Mouse (Mus musculus): ENCODE data around the gene Fam71d. TPM values are rescaled to one million over a fixed set of nuclear protein-coding genes. Genes with fewer than 3 reads are reported as not detected.

The Fam71d gene
- polyA plus RNA-seq, 1 experiment from 2014 or later, result not detected

Other genes starting within 250 kb of the Fam71d start
- gene Mpp5, start 57.4 kb downstream of the Fam71d start, polyA plus RNA-seq (2016; fragmentation: Nextera tagmentation; extraction: Ambion mirVana), result 29.8 and 30.3 TPM in 2 replicates
- gene Atp6v1d, start 170.1 kb downstream of the Fam71d start, polyA plus RNA-seq (2016; fragmentation: Nextera tagmentation; extraction: Ambion mirVana), result 71.1 and 80.0 TPM in 2 replicates
- 270 and 310 TPM in 2 replicates for gene Eif2s1, start 170.3 kb downstream of the Fam71d start, polyA plus RNA-seq (2016; fragmentation: Nextera tagmentation; extraction: Ambion mirVana)
- 2.0 and 2.2 TPM in 2 replicates for gene Plek2, start 215.4 kb downstream of the Fam71d start, polyA plus RNA-seq (2016; fragmentation: Nextera tagmentation; extraction: Ambion mirVana)

Data from midbrain, embryonic 10.5 days (tissue).